Mouse (Mus musculus) neural tube, embryonic 15.5 days (tissue): ENCODE data around the gene Eif2ak1. TPM values are rescaled to one million over a fixed set of nuclear protein-coding genes. Genes with fewer than 3 reads are reported as not detected.

Experiments
- ATAC-seq: fragments of 200-750 bp; cut with Nextera tagmentation; 2 replicates; pipeline ENCODE4 v1.8.0; 2017; ENCODE audit warnings: mild to moderate bottlenecking, moderate TSS enrichment, moderate library complexity; ENCODE audit not compliant: low FRiP score
- H3K27ac ChIP-seq: fragments of 300-500 bp; sonication (generic); replicated peaks from 2 replicates; pipeline ENCODE4 v1.5.1; 2015; ENCODE audit warnings: mild to moderate bottlenecking, inconsistent platforms
- H3K27me3 ChIP-seq: fragments of 300-500 bp; sonication (generic); replicated peaks from 2 replicates; pipeline ENCODE4 v1.6.1; 2015; ENCODE audit warnings: inconsistent platforms
- H3K36me3 ChIP-seq: fragments of 300-500 bp; sonication (generic); 2 replicates; pipeline ENCODE4 v1.6.1; 2015; ENCODE audit warnings: inconsistent platforms
- H3K4me1 ChIP-seq: fragments of 300-500 bp; sonication (generic); 2 replicates; pipeline ENCODE4 v1.6.1; 2015; ENCODE audit warnings: inconsistent platforms
- H3K4me2 ChIP-seq: fragments of 300-500 bp; sonication (generic); 2 replicates; pipeline ENCODE4 v1.6.1; 2015; ENCODE audit warnings: inconsistent platforms, mild to moderate bottlenecking, moderate library complexity
- H3K4me3 ChIP-seq: fragments of 300-500 bp; sonication (generic); replicated peaks from 2 replicates; pipeline ENCODE4 v1.5.1; 2015; ENCODE audit warnings: mild to moderate bottlenecking, inconsistent platforms
- H3K9ac ChIP-seq: fragments of 300-500 bp; sonication (generic); replicated peaks from 2 replicates; pipeline ENCODE4 v1.6.1; 2015; ENCODE audit warnings: mild to moderate bottlenecking, inconsistent platforms
- H3K9me3 ChIP-seq: fragments of 300-500 bp; sonication (generic); replicated peaks from 2 replicates; pipeline ENCODE4 v1.6.1; 2016; ENCODE audit warnings: inconsistent platforms
- WGBS: fragments of 180-500 bp; shearing (Covaris S2); methylation state at CpG from one replicate; pipeline ENCODE4 v1.1.7; 2015; ENCODE audit warnings: mixed read lengths; 5-methylcytosine and 5-hydroxymethylcytosine counted together
- polyA plus RNA-seq: library from polyadenylated mRNA; unstranded; fragments of >200 nt; fragmentation: Nextera tagmentation; extraction: Ambion mirVana; gene quantifications from 2 replicates; pipeline ENCODE4 v1.2.1, GENCODE M21; 2015

Gene Eif2ak1
- polyA plus RNA-seq, 1 experiment from 2014 or later, result 50.7 TPM

DNA sequence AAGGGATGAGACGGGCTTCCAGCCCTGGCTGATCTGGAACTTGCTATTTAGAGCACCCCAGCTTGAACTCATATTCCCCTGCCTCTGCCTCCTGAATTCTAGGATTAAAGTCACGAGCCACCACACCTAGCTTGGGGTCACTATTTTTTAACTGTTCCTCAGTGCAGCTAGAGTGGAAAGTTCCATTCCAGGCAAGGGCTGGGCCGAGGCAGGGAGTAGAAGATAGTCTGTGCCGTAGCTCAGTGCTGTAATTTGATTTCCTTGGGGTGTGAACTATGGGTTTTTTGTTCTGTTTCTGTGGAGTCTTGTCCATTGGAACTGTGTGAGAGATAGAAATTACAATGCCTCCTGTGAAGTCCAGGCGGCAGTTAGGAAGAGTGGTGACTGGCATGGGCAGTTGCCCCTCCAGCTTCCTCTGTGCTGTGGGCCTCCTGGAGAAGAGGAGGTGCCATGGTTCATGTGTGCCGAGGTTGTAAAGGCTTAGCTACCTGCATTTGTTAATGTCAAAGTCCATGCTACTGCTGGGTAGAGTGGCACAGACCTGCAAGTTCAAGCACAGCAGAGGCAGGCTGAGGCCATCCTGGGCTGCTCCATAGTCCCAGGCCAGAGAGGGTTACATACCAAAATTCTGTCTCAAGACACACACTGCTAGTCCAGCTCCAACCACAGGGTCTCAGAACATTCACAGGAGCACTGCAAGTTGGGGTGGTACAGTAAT lies 114.4 kb downstream of the Eif2ak1 start:
- Histone ChIP-seq H3K9me3 (no peaks in the 10 kb centered on the region), H3K27ac (no peak overlapping the region), H3K27me3 (no peaks in the 10 kb centered on the region), H3K9ac (no peak overlapping the region), H3K4me3 (no peak overlapping the region), H3K36me3 (peaks cover 43% of the 10 kb centered on the region), H3K4me1 (no peaks in the 10 kb centered on the region), H3K4me2 (no peak overlapping the region)
- 85% methylated on average over 6 of the region's 6 CpGs for WGBS
- ATAC-seq, result no peak

DNA sequence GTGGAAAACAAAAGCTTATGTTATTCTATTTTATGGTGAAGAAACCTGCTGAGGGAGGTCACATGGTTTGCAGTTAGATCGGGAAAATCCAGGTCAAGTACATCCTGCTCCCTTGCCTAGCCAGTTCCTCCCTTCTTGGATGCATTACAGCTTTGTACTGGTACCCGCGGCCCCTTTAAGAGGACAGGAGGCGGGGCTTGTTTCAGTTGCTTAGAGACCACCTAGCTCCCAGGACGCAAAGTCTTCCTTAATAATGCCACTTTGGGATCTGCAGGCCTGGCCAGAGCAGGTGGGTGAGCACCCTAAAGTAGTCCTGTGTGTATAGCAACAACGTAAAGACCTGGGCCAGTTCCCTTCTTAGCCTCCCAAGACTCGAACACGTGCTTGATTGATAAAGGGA lies 115.2 kb downstream of the Eif2ak1 start, which contains the start of gene Rsph10b:
Gene Rsph10b, plus strand, starts transcription at position 205 of the 400 bp plus-strand sequence.
- H3K4me1 ChIP-seq, result no peaks in the 10 kb centered on the region
- peak within 1 kb of the TSS; percentile 11; the same call in 1 of the 2 replicates for H3K4me3 ChIP-seq
- H3K9ac ChIP-seq, result no peak within 1 kb of the TSS
- no peak for ATAC-seq
- H3K9me3 ChIP-seq, result no peaks in the 10 kb centered on the region
- WGBS, result 18% methylated on average over 8 of the region's 8 CpGs
- H3K4me2 ChIP-seq, result peak within 1 kb of the TSS; percentile 19
- no peaks in the 10 kb centered on the region for H3K27me3 ChIP-seq
- peaks cover 41% of the 10 kb centered on the region for H3K36me3 ChIP-seq
- H3K27ac ChIP-seq, result no peak within 1 kb of the TSS

DNA sequence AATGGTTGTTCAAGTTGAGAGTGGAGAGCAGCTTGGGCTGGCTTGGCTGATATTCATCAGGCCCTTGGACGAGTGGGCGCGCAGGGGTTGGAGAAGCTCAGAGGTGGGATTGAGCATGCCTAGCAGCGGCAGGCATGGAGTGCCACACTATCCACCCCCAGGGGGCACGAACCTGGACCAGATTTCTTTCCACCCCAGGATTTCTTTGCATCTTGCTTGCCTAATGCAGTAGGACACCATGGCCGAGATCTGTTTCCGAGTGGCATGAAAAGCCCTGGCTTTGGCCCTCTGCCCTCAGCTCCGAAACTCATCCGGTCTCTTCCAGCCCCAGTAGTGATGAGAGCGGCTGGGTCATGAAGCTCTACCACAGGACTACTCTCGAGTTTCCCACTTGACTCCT lies 115.8 kb downstream of the Eif2ak1 start:
- no peak for ATAC-seq
- Histone ChIP-seq H3K4me1 (no peaks in the 10 kb centered on the region), H3K4me3 (0 out of 2 replicates have a peak overlapping the region, but pooled peaks have one; percentile 11), H3K36me3 (peaks cover 36% of the 10 kb centered on the region), H3K4me2 (peak overlapping the region; percentile 19; the same call in 1 of the 2 replicates), H3K9ac (no peak overlapping the region), H3K27me3 (no peaks in the 10 kb centered on the region), H3K27ac (no peak overlapping the region), H3K9me3 (no peaks in the 10 kb centered on the region)
- WGBS, result 88% methylated on average over 11 of the region's 11 CpGs

DNA sequence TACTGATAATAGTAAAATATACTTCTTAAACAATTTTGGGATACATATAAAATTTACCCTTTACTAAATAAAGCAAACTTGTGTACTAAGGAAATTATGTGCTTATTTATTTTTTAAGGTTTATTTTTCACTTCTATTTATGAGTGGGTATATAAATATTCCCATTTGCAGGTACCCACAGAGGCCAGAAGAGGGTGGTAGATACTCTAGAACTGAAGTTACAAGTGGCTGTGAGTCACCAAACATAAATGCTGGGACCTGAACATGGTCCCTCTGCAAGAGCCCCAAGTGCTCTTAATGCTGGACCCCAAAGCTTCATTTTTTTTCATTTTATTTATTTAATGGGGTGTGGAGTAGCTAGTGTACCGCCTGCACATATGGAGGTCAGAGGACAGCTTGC lies 116.3 kb downstream of the Eif2ak1 start:
- no peaks in the 10 kb centered on the region for H3K9me3 ChIP-seq
- no peak overlapping the region for H3K4me2 ChIP-seq
- peaks cover 31% of the 10 kb centered on the region for H3K36me3 ChIP-seq
- 83% methylated on average over 1 of the region's 1 CpGs for WGBS
- no peaks in the 10 kb centered on the region for H3K27me3 ChIP-seq
- H3K4me3 ChIP-seq, result no peak overlapping the region
- no peak overlapping the region for H3K9ac ChIP-seq
- no peaks in the 10 kb centered on the region for H3K4me1 ChIP-seq
- no peak overlapping the region for H3K27ac ChIP-seq
- no peak for ATAC-seq

DNA sequence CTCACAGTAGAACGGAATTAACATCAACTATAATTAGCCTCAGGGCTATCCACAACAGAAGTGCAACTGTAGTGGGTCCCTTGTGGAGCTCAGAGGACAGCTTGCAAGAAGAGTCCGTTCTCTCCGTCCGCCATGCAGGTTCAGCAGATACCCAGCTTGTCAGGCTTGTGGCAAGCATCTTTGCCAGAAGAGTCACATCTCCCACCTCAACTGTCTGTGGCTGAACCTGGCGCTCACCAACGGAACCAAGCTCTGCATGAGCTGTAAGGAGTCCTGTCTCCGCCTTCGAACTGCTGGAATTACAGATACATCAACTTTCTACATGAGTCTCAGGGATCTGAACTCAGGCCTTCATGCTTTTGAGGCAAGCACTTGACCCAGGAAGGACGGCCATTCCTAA lies 118.6 kb downstream of the Eif2ak1 start:
- H3K27me3 ChIP-seq, result no peaks in the 10 kb centered on the region
- H3K27ac ChIP-seq, result no peak overlapping the region
- no peak for ATAC-seq

DNA sequence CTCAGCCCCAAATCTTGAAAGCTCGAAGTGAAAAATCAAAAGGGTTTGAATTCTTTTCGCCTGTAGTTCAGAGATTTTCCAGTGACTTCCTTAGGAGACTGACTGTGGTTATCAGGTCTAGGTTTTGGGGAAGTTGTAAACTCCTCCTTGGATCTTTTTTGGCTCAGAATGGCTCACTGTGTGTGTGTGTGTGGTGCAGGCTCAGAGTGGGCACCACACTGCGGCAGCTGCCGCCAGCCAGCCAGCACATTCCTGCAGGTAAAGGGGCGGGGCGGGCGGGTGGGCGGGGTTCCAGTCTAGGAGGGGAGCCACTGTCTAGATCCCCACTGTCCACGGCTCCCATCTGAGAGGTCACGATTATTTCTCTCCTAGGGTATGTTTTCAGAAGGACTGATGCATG lies 124.0 kb downstream of the Eif2ak1 start:
- Histone ChIP-seq H3K4me2 (no peak overlapping the region), H3K4me3 (no peak overlapping the region), H3K36me3 (no peaks in the 10 kb centered on the region), H3K9me3 (no peaks in the 10 kb centered on the region), H3K4me1 (no peaks in the 10 kb centered on the region), H3K27ac (no peak overlapping the region), H3K9ac (no peak overlapping the region), H3K27me3 (no peaks in the 10 kb centered on the region)
- WGBS, result 31% methylated on average over 10 of the region's 10 CpGs
- no peak for ATAC-seq

More for the DNA sequence above, 118.6 kb downstream of the Eif2ak1 start:
- Histone ChIP-seq H3K9me3 (no peaks in the 10 kb centered on the region), H3K4me2 (no peak overlapping the region), H3K4me1 (no peaks in the 10 kb centered on the region), H3K4me3 (no peak overlapping the region), H3K9ac (no peak overlapping the region), H3K36me3 (peaks cover 11% of the 10 kb centered on the region)
- WGBS, result 87% methylated on average over 9 of the region's 9 CpGs

DNA sequence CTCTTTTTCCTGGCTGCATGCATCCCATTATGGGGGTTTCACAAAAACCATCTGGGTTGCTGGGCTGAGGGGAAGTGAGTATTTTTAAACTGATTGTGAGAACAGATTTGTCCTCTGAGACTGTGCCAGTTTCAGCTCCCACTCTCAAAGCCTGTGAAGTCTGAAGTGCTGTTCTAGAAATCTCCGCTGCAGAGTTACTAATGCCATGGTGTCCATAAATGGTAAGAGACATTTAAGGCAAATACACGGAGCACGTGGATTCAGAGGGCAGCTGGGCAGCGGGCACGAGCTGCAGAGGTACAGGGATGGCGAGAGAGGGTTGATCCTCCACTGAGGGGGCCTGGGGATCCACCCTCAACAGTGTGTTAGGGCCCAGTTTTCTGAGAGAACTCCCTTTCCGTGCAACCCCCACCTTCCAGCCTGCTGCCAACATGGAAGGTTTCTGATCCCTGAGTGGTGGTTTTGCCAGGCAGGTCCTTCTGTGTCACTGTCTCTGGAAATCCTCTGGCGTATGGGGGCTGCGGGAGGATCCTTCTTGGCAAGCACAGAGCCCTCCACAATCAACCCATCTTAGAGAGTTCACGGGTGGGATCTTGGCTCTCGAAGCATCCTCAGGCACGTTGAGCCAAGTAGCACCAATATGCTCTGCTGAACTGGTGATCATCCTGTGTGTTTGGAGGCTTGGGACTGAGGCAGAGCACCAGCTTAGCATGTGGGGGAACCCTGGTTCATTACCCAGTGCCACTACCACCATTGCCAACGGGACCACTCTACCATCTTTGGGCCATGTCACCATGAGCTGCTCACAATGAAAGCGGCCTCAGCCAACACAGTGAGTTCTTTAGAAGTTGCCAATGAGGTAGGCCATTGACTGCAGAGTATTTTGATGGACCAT lies 125.9 kb downstream of the Eif2ak1 start:
- WGBS, result 92% methylated on average over 14 of the region's 14 CpGs
- no peak overlapping the region for H3K4me3 ChIP-seq
- H3K27ac ChIP-seq, result no peak overlapping the region
- no peaks in the 10 kb centered on the region for H3K9me3 ChIP-seq
- H3K9ac ChIP-seq, result no peak overlapping the region
- no peaks in the 10 kb centered on the region for H3K36me3 ChIP-seq
- no peaks in the 10 kb centered on the region for H3K27me3 ChIP-seq
- no peak overlapping the region for H3K4me2 ChIP-seq
- no peak for ATAC-seq
- H3K4me1 ChIP-seq, result no peaks in the 10 kb centered on the region

DNA sequence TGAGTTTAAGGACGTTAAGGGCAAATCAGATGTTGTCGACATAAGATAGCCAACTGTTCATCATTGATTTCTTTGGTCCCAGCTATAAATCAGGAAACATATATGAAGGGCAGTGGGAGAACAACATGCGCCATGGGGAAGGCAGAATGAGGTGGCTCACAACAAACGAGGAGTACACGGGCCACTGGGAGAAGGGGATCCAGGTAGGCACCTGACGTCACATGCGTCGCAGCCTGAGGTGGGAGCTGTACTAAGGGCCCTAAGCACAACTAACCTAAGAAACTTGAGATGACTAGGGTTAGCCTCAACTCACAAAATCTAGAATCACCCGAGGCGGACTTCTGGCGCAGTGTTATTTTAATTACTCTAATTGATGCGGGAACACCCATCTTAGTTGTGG lies 130.8 kb downstream of the Eif2ak1 start:
- H3K4me1 ChIP-seq, result no peaks in the 10 kb centered on the region
- no peak overlapping the region for H3K27ac ChIP-seq
- ATAC-seq, result no peak
- no peaks in the 10 kb centered on the region for H3K9me3 ChIP-seq
- H3K4me3 ChIP-seq, result no peak overlapping the region
- no peak overlapping the region for H3K9ac ChIP-seq
- no peak overlapping the region for H3K4me2 ChIP-seq
- WGBS, result 91% methylated on average over 12 of the region's 12 CpGs
- no peaks in the 10 kb centered on the region for H3K36me3 ChIP-seq
- no peaks in the 10 kb centered on the region for H3K27me3 ChIP-seq

DNA sequence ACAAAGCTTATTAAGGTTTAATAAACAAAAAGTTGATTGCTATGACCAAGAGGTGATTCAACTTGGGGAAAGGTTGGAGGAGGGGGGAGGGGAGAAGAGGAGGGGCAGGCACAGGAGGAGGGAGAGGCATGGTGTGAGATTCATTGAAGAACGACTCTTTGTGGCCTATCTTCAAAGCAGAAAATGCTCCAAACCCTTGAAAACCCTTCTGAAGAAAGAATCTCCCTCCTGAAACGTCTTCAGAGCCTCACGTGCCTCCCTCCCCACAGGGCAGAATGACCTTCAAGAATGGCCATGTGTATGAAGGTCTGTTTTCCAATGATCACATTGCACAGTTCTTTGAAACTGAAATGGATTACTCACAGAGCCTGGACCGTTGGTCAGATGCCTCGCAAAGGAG lies 132.4 kb downstream of the Eif2ak1 start:
- Histone ChIP-seq H3K9ac (no peak overlapping the region), H3K27me3 (no peaks in the 10 kb centered on the region), H3K27ac (no peak overlapping the region), H3K4me3 (no peak overlapping the region), H3K4me2 (no peak overlapping the region), H3K4me1 (no peaks in the 10 kb centered on the region), H3K36me3 (no peaks in the 10 kb centered on the region), H3K9me3 (no peaks in the 10 kb centered on the region)
- no peak for ATAC-seq
- WGBS, result 49% methylated on average over 5 of the region's 5 CpGs

Other genes starting within 250 kb of the Eif2ak1 start
- 42.2 and 43.2 TPM in 2 replicates for gene Cyth3, start 195.3 kb upstream of the Eif2ak1 start, polyA plus RNA-seq
- gene Usp42, start 85.5 kb upstream of the Eif2ak1 start, polyA plus RNA-seq, result 22.7 and 25.1 TPM in 2 replicates
- 0.40 and 0.59 TPM in 2 replicates for gene Ankrd61, start 79.9 kb downstream of the Eif2ak1 start, polyA plus RNA-seq
- gene Aimp2, start 92.1 kb downstream of the Eif2ak1 start, polyA plus RNA-seq, result 96.3 and 101 TPM in 2 replicates
- gene Pms2, start 92.2 kb downstream of the Eif2ak1 start, polyA plus RNA-seq, result 29.8 and 30.9 TPM in 2 replicates
- 3.1 and 3.3 TPM in 2 replicates for gene Gm42421, start 110.4 kb downstream of the Eif2ak1 start, polyA plus RNA-seq
- gene Rsph10b, start 115.2 kb downstream of the Eif2ak1 start, polyA plus RNA-seq, result 3.3 and 5.7 TPM in 2 replicates
- 76.1 and 77.4 TPM in 2 replicates for gene Ccz1, start 197.1 kb downstream of the Eif2ak1 start, polyA plus RNA-seq
- not detected in 2 replicates for gene Ocm, start 208.9 kb downstream of the Eif2ak1 start, polyA plus RNA-seq